Mouse (Mus musculus) left cerebral cortex, adult 2 months (tissue): ENCODE data around the gene Ppargc1a. TPM values are rescaled to one million over a fixed set of nuclear protein-coding genes. Genes with fewer than 3 reads are reported as not detected.

Experiments used
- DNase-seq, 2 experiments: peaks; one replicate each; pipeline ENCODE4 v3.0.0; 2021 to 2022; ENCODE audit warnings: low spot score in 2 of 2, mixed read lengths in 1 of 2; ENCODE audit errors: extremely low spot score in 1 of 2
- H3K27ac ChIP-seq: fragments of 200-600 bp; 2 replicates; pipeline ENCODE4 v1.8.1; 2022
- H3K4me3 ChIP-seq: fragments of 200-600 bp; 2 replicates; pipeline ENCODE4 v1.8.1; 2022
- CTCF ChIP-seq: fragments of 200-600 bp; IDR thresholded peaks from 2 replicates; pipeline ENCODE4 v1.8.1; 2022; ENCODE audit warnings: antibody characterized with exemption, mild to moderate bottlenecking, moderate library complexity
- intact Hi-C: fragments of 180-260 bp; cut with DNase I; formaldehyde crosslinking; loops from one replicate; pipeline ENCODE4 v1.15.1; 2025
- total RNA-seq, 2 experiments: library from RNA; stranded (reverse); gene quantifications; 2 replicates each; pipeline ENCODE4 v1.2.3; 2021

Ppargc1a gene
- total RNA-seq, 2 experiments from 2014 or later = 48.8 to 57.4 TPM

DNA sequence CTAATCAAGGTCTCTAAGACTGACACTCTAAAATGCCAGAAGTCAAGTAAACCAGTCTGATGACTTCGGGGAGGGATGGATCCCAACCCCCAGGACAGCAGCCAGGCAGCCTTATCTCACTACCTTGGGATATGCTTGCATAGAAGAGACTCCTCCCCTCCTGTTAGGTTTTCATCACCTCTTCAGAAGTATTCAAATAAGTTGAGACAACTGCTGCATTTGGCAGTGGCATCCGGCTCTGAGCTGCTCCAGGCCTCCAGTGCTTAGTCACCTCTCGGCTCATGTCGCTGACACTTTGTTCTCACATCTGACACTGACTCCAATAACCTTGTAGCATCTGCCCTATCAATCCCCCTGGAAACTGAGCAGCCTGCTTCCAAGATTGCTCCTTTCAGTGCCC, 127.8 kb downstream of the Ppargc1a start:
- intact Hi-C loops = no loop called here
- Histone ChIP-seq H3K27ac (no peak overlapping the region), H3K4me3 (no peak overlapping the region)
- no peak for TF ChIP-seq CTCF
- no peak for DNase-seq

DNA sequence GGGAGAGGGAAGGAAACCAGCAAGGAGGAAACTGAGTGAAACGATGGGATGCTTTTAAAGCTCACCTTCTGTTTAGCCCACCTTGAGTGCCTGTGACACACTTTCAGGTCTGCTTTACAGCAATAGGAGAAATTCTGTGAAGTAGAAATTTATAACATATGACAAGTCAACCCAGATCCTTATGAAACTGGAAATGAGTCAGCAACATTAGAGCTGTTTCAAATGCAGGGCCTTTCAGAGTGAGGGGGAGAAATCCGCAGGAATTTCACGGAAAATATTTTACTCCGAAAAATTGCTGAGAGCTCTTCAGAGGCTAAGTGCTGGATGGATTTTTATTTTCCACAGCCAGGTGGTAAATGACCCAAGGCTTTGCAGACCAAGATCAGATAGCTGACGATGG, 133.6 kb downstream of the Ppargc1a start:
- Histone ChIP-seq H3K27ac (no peak overlapping the region), H3K4me3 (no peak overlapping the region)
- TF ChIP-seq CTCF = no peak
- no peak for DNase-seq
- intact Hi-C loops = no loop called here

DNA sequence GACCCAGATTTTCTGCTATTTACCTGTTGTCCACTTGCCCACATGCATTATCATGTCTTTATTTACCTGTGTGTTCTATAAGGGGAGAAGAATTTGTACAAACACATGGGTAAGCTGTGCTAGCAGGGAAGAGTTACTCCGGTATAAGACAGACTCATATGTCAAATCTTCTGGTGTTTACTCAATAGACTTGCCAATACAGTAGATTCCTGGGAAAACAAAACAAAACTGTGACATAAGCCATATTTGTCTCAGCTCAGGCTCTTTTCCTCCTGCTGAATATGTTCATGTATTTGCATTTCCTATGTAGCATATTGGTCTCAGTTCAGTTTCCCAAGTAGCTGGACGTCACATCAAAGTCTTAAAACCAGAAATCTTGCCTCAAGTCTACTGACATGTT, 135.0 kb downstream of the Ppargc1a start:
- no peak for TF ChIP-seq CTCF
- DNase-seq = no peak
- no peak overlapping the region for H3K4me3 ChIP-seq
- intact Hi-C loops = no loop called here
- no peak overlapping the region for H3K27ac ChIP-seq

DNA sequence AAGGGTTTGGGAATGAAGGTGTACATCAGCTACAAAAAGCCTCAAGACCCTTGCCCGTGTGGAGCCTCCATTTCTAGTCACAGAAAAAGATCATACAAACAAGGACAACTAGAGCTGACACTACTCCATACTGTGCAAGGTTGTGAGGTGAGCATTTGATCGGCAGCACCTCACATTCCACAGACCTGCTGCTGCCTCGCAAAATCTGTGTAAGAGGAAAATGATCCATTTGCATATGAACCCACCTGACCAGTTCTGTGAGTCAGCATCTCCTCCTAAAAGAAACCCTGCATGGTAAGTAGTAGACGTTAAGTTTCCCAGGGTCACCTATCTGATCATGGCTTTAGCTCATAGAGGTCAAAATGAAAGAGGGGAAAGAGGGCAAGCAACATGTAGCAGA, 135.5 kb downstream of the Ppargc1a start:
- no peak for TF ChIP-seq CTCF
- Histone ChIP-seq H3K4me3 (no peak overlapping the region), H3K27ac (no peak overlapping the region)
- intact Hi-C loops = no loop called here
- no peak for DNase-seq

DNA sequence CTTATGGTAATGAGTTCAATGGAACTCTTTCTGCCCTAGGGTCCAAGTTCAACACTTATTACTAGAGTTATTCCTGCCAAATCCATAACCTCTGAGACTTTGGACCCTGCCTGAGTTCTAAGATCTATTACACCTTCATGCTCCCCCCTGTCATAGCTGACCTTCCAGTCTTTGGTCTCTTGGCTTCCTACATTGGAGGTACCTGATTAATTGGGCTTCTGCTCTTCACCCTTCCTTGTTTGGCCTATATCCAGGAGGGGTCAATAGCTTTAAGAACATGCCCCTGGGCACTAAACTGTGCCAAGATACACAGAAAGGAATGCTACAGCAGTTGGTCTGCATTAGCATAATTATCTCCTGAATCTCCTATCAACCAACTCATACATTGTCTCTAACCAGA, 141.1 kb downstream of the Ppargc1a start:
- intact Hi-C loops = no loop called here
- TF ChIP-seq CTCF = no peak
- Histone ChIP-seq H3K27ac (no peak overlapping the region), H3K4me3 (no peak overlapping the region)
- no peak for DNase-seq

DNA sequence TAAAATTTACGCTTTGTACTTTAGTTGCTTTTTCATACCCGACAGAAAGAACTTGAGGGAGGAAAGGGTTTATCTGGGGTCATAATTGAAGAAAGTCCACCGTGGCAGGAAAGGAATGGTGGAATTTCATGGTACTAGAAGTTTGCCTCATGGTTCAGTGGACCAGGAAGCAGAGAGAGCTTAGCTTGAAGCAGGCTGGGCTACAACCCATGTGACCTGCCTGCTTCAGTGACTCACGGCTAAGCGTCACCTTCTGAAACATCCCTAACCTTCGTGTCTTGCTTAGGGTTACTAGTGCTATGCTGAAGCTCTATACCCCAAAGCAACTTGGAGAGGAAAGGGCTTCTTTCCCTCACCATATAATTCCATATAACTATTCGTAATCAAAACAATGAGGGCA, 151.1 kb downstream of the Ppargc1a start:
- Histone ChIP-seq H3K4me3 (no peak overlapping the region), H3K27ac (no peak overlapping the region)
- TF ChIP-seq CTCF = no peak
- intact Hi-C loops = no loop called here
- DNase-seq = no peak

DNA sequence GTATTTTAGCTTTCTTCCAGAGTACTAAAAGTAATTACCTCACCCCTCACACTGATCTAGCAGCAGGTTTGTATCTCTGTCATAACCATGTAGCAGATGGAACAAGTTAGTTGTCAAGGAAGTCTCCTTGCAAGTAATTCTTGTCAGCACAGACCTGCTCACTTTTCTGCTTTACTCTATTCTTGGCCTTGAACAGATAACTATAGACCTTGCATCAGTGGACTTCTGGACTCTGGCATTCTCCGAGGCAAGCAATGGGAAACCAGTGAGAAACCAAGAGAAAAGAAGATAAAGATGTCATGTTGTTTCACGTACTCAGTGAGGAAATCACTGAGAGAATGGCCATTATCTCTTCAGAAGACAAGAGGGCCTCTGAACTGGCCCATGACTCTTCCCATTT, 152.1 kb downstream of the Ppargc1a start:
- Histone ChIP-seq H3K4me3 (no peak overlapping the region), H3K27ac (no peak overlapping the region)
- intact Hi-C loops = no loop called here
- no peak for TF ChIP-seq CTCF
- DNase-seq = no peak

DNA sequence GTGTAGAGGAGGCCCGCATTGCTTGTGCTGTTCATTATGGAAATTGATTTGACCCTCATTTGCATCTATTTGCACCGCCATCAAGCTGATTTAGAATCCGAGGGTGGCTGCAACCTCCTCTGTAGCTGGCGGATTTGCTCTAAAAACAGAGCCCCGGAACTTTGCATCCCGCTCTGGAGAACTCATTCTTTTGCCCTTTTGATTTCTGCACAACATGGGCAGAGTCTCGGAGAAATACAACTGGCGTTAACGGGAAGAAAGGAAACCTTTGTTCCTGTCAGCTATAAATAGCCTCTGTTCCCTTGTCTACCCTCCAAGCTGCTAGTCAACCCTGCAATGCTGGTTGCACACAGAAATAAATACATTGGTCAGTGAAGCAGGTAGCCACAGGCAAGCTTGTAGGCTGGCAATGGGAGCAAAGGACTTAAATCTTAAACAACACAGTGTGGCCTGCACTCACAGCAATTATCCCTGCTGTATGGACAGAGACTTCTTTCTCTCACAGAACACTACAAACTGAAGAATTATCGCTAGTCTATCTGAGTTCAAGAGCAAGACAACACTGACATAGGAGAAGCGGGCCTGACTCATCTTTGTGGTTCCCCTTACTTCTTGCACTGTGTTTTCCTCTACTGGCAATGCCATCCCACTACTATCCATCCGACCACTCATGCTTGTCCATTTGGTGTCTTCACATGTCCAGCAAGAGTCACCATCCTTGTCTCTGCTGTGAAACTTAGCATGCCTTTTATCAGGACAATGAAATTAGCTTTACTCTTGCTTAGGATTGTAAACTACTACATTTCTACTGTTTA, 155.0 kb downstream of the Ppargc1a start:
- intact Hi-C loops = no loop called here

DNA sequence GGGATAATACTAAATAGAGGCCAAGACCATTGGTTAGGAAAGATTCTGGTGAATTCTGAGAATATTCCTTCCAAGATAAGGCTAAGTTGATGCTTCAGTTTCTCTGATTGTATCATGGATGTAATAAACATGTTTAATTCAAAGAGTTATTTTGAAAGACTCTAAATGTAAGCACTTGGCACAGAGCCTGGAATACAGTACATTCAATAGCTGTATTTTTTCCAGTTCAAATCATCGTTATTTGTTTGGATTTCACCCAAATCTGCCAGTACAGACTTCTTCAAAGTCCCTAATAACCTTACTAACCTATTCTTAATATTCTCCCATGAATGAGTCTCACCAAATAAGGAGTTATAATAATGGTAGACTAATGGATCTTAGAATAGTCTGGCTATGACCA, 157.5 kb downstream of the Ppargc1a start:
- Histone ChIP-seq H3K27ac (no peak overlapping the region), H3K4me3 (no peak overlapping the region)
- intact Hi-C loops = no loop called here
- no peak for TF ChIP-seq CTCF
- DNase-seq = no peak

More for the DNA sequence above, 155.0 kb downstream of the Ppargc1a start:
- Histone ChIP-seq H3K4me3 (no peak overlapping the region), H3K27ac (no peak overlapping the region)
- DNase-seq = no peak
- TF ChIP-seq CTCF = no peak

DNA sequence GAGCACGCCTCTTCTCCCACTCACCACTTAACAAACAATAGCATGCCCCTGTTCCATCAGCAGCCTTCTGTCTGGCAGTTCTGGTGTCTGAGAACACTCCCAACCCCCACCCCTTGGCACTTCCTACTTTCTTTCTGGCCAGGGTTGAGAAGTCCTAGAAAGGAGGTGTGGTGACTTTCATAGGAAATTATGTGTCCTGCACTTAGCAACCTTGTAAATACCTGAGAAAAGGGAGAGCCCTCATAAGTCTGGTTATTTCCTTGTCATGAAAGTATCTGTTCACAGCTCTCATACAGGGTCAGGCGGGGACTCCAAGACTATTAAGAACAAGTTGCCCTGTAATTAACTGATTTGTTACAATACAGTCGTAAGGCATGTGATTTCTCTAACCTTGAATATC, 161.1 kb downstream of the Ppargc1a start:
- DNase-seq = no peak
- intact Hi-C loops = no loop called here
- TF ChIP-seq CTCF = no peak
- no peak overlapping the region for H3K27ac ChIP-seq
- no peak overlapping the region for H3K4me3 ChIP-seq
